In the genomic region with DNA sequence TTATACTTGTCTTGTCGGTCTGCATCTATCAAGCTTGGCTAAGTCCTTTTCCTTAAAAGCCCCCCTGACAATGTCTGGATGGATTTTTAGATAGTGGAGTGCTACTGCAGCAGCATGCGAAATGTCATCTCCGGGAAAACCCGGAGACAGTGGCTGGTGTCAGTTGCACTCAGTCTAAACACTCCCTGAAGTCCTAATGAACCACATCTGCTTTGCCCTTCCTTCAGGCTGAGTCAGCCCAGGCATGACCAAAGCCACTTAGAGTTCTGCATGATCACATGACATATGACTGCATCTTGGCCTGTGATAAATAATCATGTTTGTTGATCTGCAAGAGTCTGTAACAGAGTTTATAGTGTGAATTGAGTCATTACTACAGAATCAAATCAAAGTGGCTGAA, we compare ENCODE assay signal across 27 mouse cellular contexts.
DNase-seq lines count a peak whose midpoint lies in the region; ATAC-seq and TF ChIP-seq lines count a peak whose summit lies in the region.
"Had no signal": no experiment of that assay in that cellular context is flagged by ENCODE, and none has a peak within 500 bp of the region (broad histone marks: within the 10 kb centered on the region; RNA-seq: fewer than 3 reads in every experiment).

No protein-coding gene starts in this region.

- H3K4me1 ChIP-seq in kidney, embryonic 14.5 days (ENCODE audit: control insufficient read depth, insufficient read depth, low read length), result no peaks in the 10 kb centered on the region
- peaks cover 11% of the 10 kb centered on the region; the same call in 1 of the 2 replicates for H3K4me1 ChIP-seq in kidney, adult 2 months (ENCODE audit: control insufficient read depth, insufficient read depth, low read length)
- peaks cover 0 to 8% of the 10 kb centered on the region in 2 experiments; a peak in 1 of 4 replicates for H3K4me1 ChIP-seq in CH12.LX (ENCODE audit: control insufficient read depth in 1 of 2, insufficient read depth in 2 of 2)
- peaks cover 16% of the 10 kb centered on the region for H3K4me1 ChIP-seq in embryonic facial prominence, embryonic 10.5 days
- H3K4me1 ChIP-seq in lung, adult 2 months (ENCODE audit: control insufficient read depth, insufficient read depth, low read length), result no peaks in the 10 kb centered on the region
- H3K4me1 ChIP-seq in forebrain, embryonic 10.5 days, result peaks cover 31% of the 10 kb centered on the region
- H3K4me1 ChIP-seq: embryonic facial prominence, embryonic 15.5 days; heart, embryonic 10.5 days; heart, embryonic 13.5 days had no signal

- H3K27me3 ChIP-seq in kidney, embryonic 14.5 days (ENCODE audit: control insufficient read depth, insufficient read depth, low read length), result no peaks in the 10 kb centered on the region
- H3K27me3 ChIP-seq in kidney, adult 2 months (replicated peaks; ENCODE audit: control insufficient read depth, insufficient read depth, low read length), result no peaks in the 10 kb centered on the region
- H3K27me3 ChIP-seq in CH12.LX (replicated peaks), result no peaks in the 10 kb centered on the region
- no peaks in the 10 kb centered on the region; the same call in 1 of the 2 replicates for H3K27me3 ChIP-seq in embryonic facial prominence, embryonic 10.5 days (replicated peaks; ENCODE audit: low read depth, poor library complexity, severe bottlenecking)
- no peaks in the 10 kb centered on the region for H3K27me3 ChIP-seq in forebrain, embryonic 10.5 days (ENCODE audit: poor library complexity, severe bottlenecking)
- H3K27me3 ChIP-seq: embryonic facial prominence, embryonic 15.5 days; forebrain, embryonic 12.5 days; forebrain, embryonic 15.5 days; heart, embryonic 13.5 days had no signal

- TF ChIP-seq EP300 in CH12.LX (IDR thresholded peaks at IDR 0.05; ENCODE audit: low read length), result no peak

- no peak overlapping the region for H3K4me3 ChIP-seq in kidney, embryonic 14.5 days (ENCODE audit: low read length)
- no peak overlapping the region for H3K4me3 ChIP-seq in kidney, adult 2 months (ENCODE audit: insufficient read depth, low read depth, low read length)
- H3K4me3 ChIP-seq in CH12.LX (replicated peaks in 1 of 3; ENCODE audit: low read depth in 2 of 3, low read length in 2 of 3, poor library complexity in 1 of 3), result no peak overlapping the region
- H3K4me3 ChIP-seq in embryonic facial prominence, embryonic 10.5 days, result no peak overlapping the region
- H3K4me3 ChIP-seq in lung, adult 2 months (replicated peaks; ENCODE audit: extremely low read depth, low read depth, low read length), result no peak overlapping the region
- H3K4me3 ChIP-seq in forebrain, embryonic 10.5 days, result no peak overlapping the region
- H3K4me3 ChIP-seq: embryonic facial prominence, embryonic 15.5 days; forebrain, embryonic 12.5 days; forebrain, embryonic 15.5 days; heart, embryonic 10.5 days; heart, embryonic 13.5 days had no signal

- no peaks in the 10 kb centered on the region for H3K79me2 ChIP-seq in CH12.LX (replicated peaks; ENCODE audit: control insufficient read depth, extremely low read depth, insufficient read depth, poor library complexity, severe bottlenecking)

- in situ Hi-C loops in CH12.LX (cut with MboI; ENCODE audit: low pct_ligation_motif_present, low pct_unique_long_range_greater_than_20kb, low sequenced_read_pairs), result no loop called here

- no peak for TF ChIP-seq POLR2A in kidney, adult 2 months (IDR thresholded peaks at IDR 0.05; ENCODE audit: low read depth, low read length)
- TF ChIP-seq POLR2A in CH12.LX (IDR thresholded peaks at IDR 0.05; ENCODE audit: low read depth, low read length), result no peak
- no peak for TF ChIP-seq POLR2A in lung, adult 2 months (IDR thresholded peaks at IDR 0.05; ENCODE audit: borderline replicate concordance, extremely low read depth, low read depth, low read length)

- TF ChIP-seq CTCF in kidney, adult 2 months (conservative IDR thresholded peaks at IDR 0.05; ENCODE audit: insufficient read depth, insufficient read length, low read depth, low read length), result no peak
- no peak for TF ChIP-seq CTCF in CH12.LX (conservative IDR thresholded peaks at IDR 0.05 in 1 of 2, IDR thresholded peaks at IDR 0.05 in 1 of 2; ENCODE audit: low read depth in 2 of 2, low read length in 2 of 2)
- no peak for TF ChIP-seq CTCF in lung, adult 2 months (IDR thresholded peaks at IDR 0.05; ENCODE audit: insufficient read depth, low read length)

- H3K9ac ChIP-seq in kidney, embryonic 14.5 days (ENCODE audit: low read depth, low read length), result no peak overlapping the region
- no peak overlapping the region for H3K9ac ChIP-seq in CH12.LX (ENCODE audit: insufficient read depth, low read depth)
- H3K9ac ChIP-seq: embryonic facial prominence, embryonic 15.5 days; forebrain, embryonic 12.5 days; forebrain, embryonic 15.5 days; heart, embryonic 13.5 days; hindbrain, embryonic 14.5 days had no signal

- WGBS in kidney, embryonic 14.5 days, result 59% methylated on average over 4 of the region's 4 CpGs
- WGBS in kidney, adult 2 months, result 64% methylated on average over 4 of the region's 4 CpGs
- WGBS in embryonic facial prominence, embryonic 10.5 days, result 61% methylated on average over 4 of the region's 4 CpGs
- 73% methylated on average over 4 of the region's 4 CpGs for WGBS in lung, adult 2 months
- WGBS in forebrain, embryonic 10.5 days, result 77% methylated on average over 4 of the region's 4 CpGs

- no peak overlapping the region for H3K4me2 ChIP-seq in kidney, embryonic 14.5 days (replicated peaks; ENCODE audit: low read depth, low read length)
- H3K4me2 ChIP-seq in CH12.LX (ENCODE audit: insufficient read depth, low read depth, poor library complexity, severe bottlenecking), result no peak overlapping the region
- H3K4me2 ChIP-seq: embryonic facial prominence, embryonic 15.5 days; forebrain, embryonic 12.5 days; forebrain, embryonic 15.5 days; heart, embryonic 13.5 days; hindbrain, embryonic 14.5 days had no signal

- no peak overlapping the region for H3K27ac ChIP-seq in kidney, embryonic 14.5 days (ENCODE audit: low read depth, low read length)
- H3K27ac ChIP-seq in kidney, adult 2 months (ENCODE audit: insufficient read depth, low read depth, low read length), result no peak overlapping the region
- H3K27ac ChIP-seq in CH12.LX (ENCODE audit: insufficient read depth, low read depth), result no peak overlapping the region
- no peak overlapping the region for H3K27ac ChIP-seq in embryonic facial prominence, embryonic 10.5 days (replicated peaks)
- H3K27ac ChIP-seq in forebrain, embryonic 10.5 days, result no peak overlapping the region
- H3K27ac ChIP-seq: embryonic facial prominence, embryonic 15.5 days; forebrain, embryonic 12.5 days; forebrain, embryonic 15.5 days; heart, embryonic 10.5 days; heart, embryonic 13.5 days; hindbrain, embryonic 14.5 days; hindbrain, postnatal 0 days had no signal

- dilution Hi-C loops in CH12.LX (cut with MboI; ENCODE audit: extremely low pct_ligation_motif_present, extremely low pct_unique_long_range_greater_than_20kb, low sequenced_read_pairs), result no loop called here

- no peak for TF ChIP-seq RAD21 in CH12.LX (IDR thresholded peaks at IDR 0.05; ENCODE audit: low read depth, low read length)

- H3K36me3 ChIP-seq in kidney, embryonic 14.5 days (ENCODE audit: control insufficient read depth, insufficient read depth, low read length), result no peaks in the 10 kb centered on the region
- no peaks in the 10 kb centered on the region for H3K36me3 ChIP-seq in kidney, adult 2 months (ENCODE audit: control insufficient read depth, insufficient read depth, low read length)
- peaks cover 0 to 3% of the 10 kb centered on the region in 2 experiments for H3K36me3 ChIP-seq in CH12.LX (replicated peaks in 1 of 2; ENCODE audit: control insufficient read depth in 1 of 2, insufficient read depth in 1 of 2, low read length in 1 of 2)
- H3K36me3 ChIP-seq in embryonic facial prominence, embryonic 10.5 days (replicated peaks), result no peaks in the 10 kb centered on the region
- no peaks in the 10 kb centered on the region for H3K36me3 ChIP-seq in forebrain, embryonic 10.5 days (replicated peaks)
- H3K36me3 ChIP-seq: embryonic facial prominence, embryonic 15.5 days; forebrain, embryonic 12.5 days; forebrain, embryonic 15.5 days; heart, embryonic 10.5 days; heart, embryonic 13.5 days had no signal

- DNase-seq in kidney, adult 2 months, result no peak
- DNase-seq in CH12.LX (ENCODE audit: extremely low read depth), result peak; percentile 8
- DNase-seq in embryonic facial prominence, embryonic 10.5 days (ENCODE audit: low spot score), result peak; percentile 29
- DNase-seq in lung, adult 2 months, result no peak
- DNase-seq in forebrain, embryonic 10.5 days (ENCODE audit: extremely low spot score, low spot score), result no peak
- DNase-seq: adrenal gland, postnatal 10 days; adrenal gland, postnatal 36 days; B cell, adult 2 months; cerebellum, adult 11 months; cerebellum, adult 2 months; cerebellum, adult 9-11 months; cerebellum, postnatal 25 days; gastrocnemius, postnatal 25 days; heart, adult 18-20 months; heart, postnatal 14 days; heart, postnatal 4 days had no signal

- H3K9me3 ChIP-seq in kidney, embryonic 14.5 days (ENCODE audit: control insufficient read depth, low read length), result no peaks in the 10 kb centered on the region
- peaks cover 34% of the 10 kb centered on the region for H3K9me3 ChIP-seq in CH12.LX (replicated peaks; ENCODE audit: low read length)
- H3K9me3 ChIP-seq in embryonic facial prominence, embryonic 10.5 days, result no peaks in the 10 kb centered on the region
- no peaks in the 10 kb centered on the region for H3K9me3 ChIP-seq in forebrain, embryonic 10.5 days
- H3K9me3 ChIP-seq: embryonic facial prominence, embryonic 15.5 days; forebrain, embryonic 12.5 days; forebrain, embryonic 15.5 days; heart, embryonic 10.5 days; heart, embryonic 13.5 days had no signal

- peak; percentile 55; the same call in 1 of the 2 replicates for ATAC-seq in kidney, embryonic 14.5 days (ENCODE audit: low FRiP score, low TSS enrichment)
- ATAC-seq: activated CD4-positive, CD25-positive, alpha-beta regulatory T cell, adult 4 months; forebrain, embryonic 15.5 days; hindbrain, postnatal 0 days; inflammation-experienced regulatory T-cells, adult 6 months; intestine, embryonic 16.5 days had no signal

TF ChIP-seq in CH12.LX, 34 proteins besides CTCF, POLR2A, EP300 and RAD21:
- TF ChIP-seq USF2 (conservative IDR thresholded peaks at IDR 0.05; ENCODE audit: low read depth, low read length), result no peak
- TF ChIP-seq JUND (conservative IDR thresholded peaks at IDR 0.05; ENCODE audit: low read depth, low read length), result no peak
- TF ChIP-seq SMC3 (IDR thresholded peaks at IDR 0.05; ENCODE audit: low read depth, low read length), result no peak
- TF ChIP-seq MAFK (IDR thresholded peaks at IDR 0.05; ENCODE audit: insufficient replicate concordance, low read length), result no peak
- TF ChIP-seq BHLHE40 (IDR thresholded peaks at IDR 0.05; ENCODE audit: low read depth, low read length), result no peak
- no peak for TF ChIP-seq MXI1 (IDR thresholded peaks at IDR 0.05; ENCODE audit: low read depth, low read length)
- no peak for TF ChIP-seq CHD2 (IDR thresholded peaks at IDR 0.05; ENCODE audit: low read length)
- no peak for TF ChIP-seq MEF2A (IDR thresholded peaks at IDR 0.05; ENCODE audit: borderline replicate concordance, low read depth, low read length)
- TF ChIP-seq UBTF (IDR thresholded peaks at IDR 0.05; ENCODE audit: low read depth, low read length), result no peak
- TF ChIP-seq HCFC1 (IDR thresholded peaks at IDR 0.05; ENCODE audit: low read depth, low read length), result no peak

Comparison
In these comparisons a context has a peak if more than half of its experiments do, and no peak if none do; other contexts are left out.
1. DNase-seq: peak in CH12.LX (single experiment) and embryonic facial prominence, embryonic 10.5 days (single experiment); none in kidney, adult 2 months (single experiment), lung, adult 2 months (single experiment) and forebrain, embryonic 10.5 days (single experiment).